Mouse (Mus musculus) midbrain, embryonic 16.5 days (tissue): ENCODE results near the gene 1700025B11Rik. TPM values are rescaled to one million over a fixed set of nuclear protein-coding genes. Genes with fewer than 3 reads are reported as not detected.
"Not testable (repeated sequence)": the region's sequence is repeated elsewhere in the genome, so short reads cannot be mapped to it uniquely, and the experiment has no call there.

Source experiments
- ATAC-seq: fragments of 200-750 bp; cut with Nextera tagmentation; 2 replicates; pipeline ENCODE4 v1.8.0; 2017; ENCODE audit warnings: moderate TSS enrichment
- H3K27ac ChIP-seq: fragments of 300-500 bp; sonication (generic); 2 replicates; pipeline ENCODE4 v1.5.1; 2014; ENCODE audit warnings: mild to moderate bottlenecking, low read length, mixed read lengths
- H3K27me3 ChIP-seq: fragments of 300-500 bp; sonication (generic); 2 replicates; pipeline ENCODE4 v1.6.1; 2014; ENCODE audit warnings: low read depth, low read length, mixed read lengths; ENCODE audit not compliant: control insufficient read depth, insufficient read depth
- H3K36me3 ChIP-seq: fragments of 300-500 bp; sonication (generic); 2 replicates; pipeline ENCODE4 v1.6.1; 2014; ENCODE audit warnings: mild to moderate bottlenecking, low read length, moderate library complexity, mixed read lengths; ENCODE audit not compliant: control insufficient read depth, insufficient read depth
- H3K4me1 ChIP-seq: fragments of 300-500 bp; sonication (generic); 2 replicates; pipeline ENCODE4 v1.6.1; 2014; ENCODE audit warnings: mild to moderate bottlenecking, low read length, mixed read lengths; ENCODE audit not compliant: control insufficient read depth, insufficient read depth
- H3K4me2 ChIP-seq: fragments of 300-500 bp; sonication (generic); 2 replicates; pipeline ENCODE4 v1.6.1; 2014; ENCODE audit warnings: mild to moderate bottlenecking, low read length, mixed read lengths
- H3K4me3 ChIP-seq: fragments of 300-500 bp; sonication (generic); 2 replicates; pipeline ENCODE4 v1.5.1; 2014; ENCODE audit warnings: low read depth, mild to moderate bottlenecking, low read length, moderate library complexity, mixed read lengths
- H3K9ac ChIP-seq: fragments of 300-500 bp; sonication (generic); 2 replicates; pipeline ENCODE4 v1.6.1; 2014; ENCODE audit warnings: low read depth, low read length, mixed read lengths
- H3K9me3 ChIP-seq: fragments of 300-500 bp; sonication (generic); replicated peaks from 2 replicates; pipeline ENCODE4 v1.6.1; 2014; ENCODE audit warnings: mild to moderate bottlenecking, low read length, mixed read lengths; ENCODE audit not compliant: control insufficient read depth, poor library complexity, severe bottlenecking
- WGBS: fragments of 180-500 bp; shearing (Covaris S2); extraction: QIAGEN DNeasy Blood & Tissue Kit; methylation state at CpG from one replicate; pipeline ENCODE4 v1.1.7; 2014; 5-methylcytosine and 5-hydroxymethylcytosine counted together
- polyA plus RNA-seq: library from polyadenylated mRNA; unstranded; fragments of >200 nt; fragmentation: Nextera tagmentation; extraction: Ambion mirVana; gene quantifications from 2 replicates; pipeline ENCODE4 v1.2.1, GENCODE M21; 2015

Gene 1700025B11Rik
- polyA plus RNA-seq, 1 experiment from 2014 or later = not detected

- H3K9me3 ChIP-seq = peaks cover 7% of the 10 kb centered on the region; the same call in 1 of the 2 replicates
- H3K27ac ChIP-seq = no peak overlapping the region
- ATAC-seq = no peak
- no peak overlapping the region for H3K9ac ChIP-seq
- no peak overlapping the region for H3K4me2 ChIP-seq
- no peaks in the 10 kb centered on the region for H3K27me3 ChIP-seq
- 35% methylated on average over 1 of the region's 1 CpGs for WGBS
- no peaks in the 10 kb centered on the region for H3K36me3 ChIP-seq
- H3K4me1 ChIP-seq = no peaks in the 10 kb centered on the region
- H3K4me3 ChIP-seq = no peak overlapping the region
These were observed 20.0 kb upstream of the 1700025B11Rik start for GRCm38 (mm10) chr15:77581681-77582080.

GRCm38 (mm10) chr15:77579311-77579710 is 17.6 kb upstream of the 1700025B11Rik start:
- Histone ChIP-seq H3K4me1 (no peaks in the 10 kb centered on the region), H3K4me2 (no peak overlapping the region), H3K27me3 (no peaks in the 10 kb centered on the region), H3K9me3 (peaks cover 7% of the 10 kb centered on the region; the same call in 1 of the 2 replicates), H3K36me3 (no peaks in the 10 kb centered on the region), H3K4me3 (no peak overlapping the region), H3K27ac (no peak overlapping the region), H3K9ac (no peak overlapping the region)
- 96% methylated on average over 4 of the region's 4 CpGs for WGBS
- ATAC-seq = no peak

- H3K9me3 ChIP-seq = peaks cover 5% of the 10 kb centered on the region; the same call in 1 of the 2 replicates
- H3K4me1 ChIP-seq = no peaks in the 10 kb centered on the region
- no peaks in the 10 kb centered on the region for H3K27me3 ChIP-seq
- 89% methylated on average over 2 of the region's 2 CpGs for WGBS
- ATAC-seq = no peak
- H3K4me3 ChIP-seq = no peak overlapping the region
- H3K36me3 ChIP-seq = no peaks in the 10 kb centered on the region
- H3K4me2 ChIP-seq = no peak overlapping the region
- no peak overlapping the region for H3K9ac ChIP-seq
- H3K27ac ChIP-seq = no peak overlapping the region
These were observed 17.1 kb upstream of the 1700025B11Rik start for GRCm38 (mm10) chr15:77578801-77579200.

GRCm38 (mm10) chr15:77563219-77563618 is 1.5 kb upstream of the 1700025B11Rik start:
- no peak overlapping the region for H3K9ac ChIP-seq
- no peak overlapping the region for H3K27ac ChIP-seq
- H3K4me3 ChIP-seq = no peak overlapping the region
- H3K4me2 ChIP-seq = no peak overlapping the region
- H3K9me3 ChIP-seq = no peaks in the 10 kb centered on the region
- H3K36me3 ChIP-seq = no peaks in the 10 kb centered on the region
- ATAC-seq = no peak
- H3K4me1 ChIP-seq = no peaks in the 10 kb centered on the region
- no peaks in the 10 kb centered on the region for H3K27me3 ChIP-seq

- H3K27ac ChIP-seq, H3K9ac ChIP-seq, H3K27me3 ChIP-seq, H3K4me2 ChIP-seq, H3K36me3 ChIP-seq, H3K9me3 ChIP-seq, H3K4me3 ChIP-seq, H3K4me1 ChIP-seq, ATAC-seq: not testable (repeated sequence)
- 31% methylated on average over 1 of the region's 1 CpGs for WGBS
These were observed 22.5 kb downstream of the 1700025B11Rik start for GRCm38 (mm10) chr15:77539221-77539620.

- H3K9me3 ChIP-seq = no peaks in the 10 kb centered on the region
- H3K4me2 ChIP-seq = no peak within 1 kb of the TSS
These were observed 28.5 kb downstream of the 1700025B11Rik start, which contains the start of gene Apol7c for GRCm38 (mm10) chr15:77533216-77533615. Gene Apol7c (minus strand): TSS chr15:77533316.

GRCm38 (mm10) chr15:77523186-77523843 is 38.4 kb downstream of the 1700025B11Rik start:
- not testable (repeated sequence) for H3K36me3 ChIP-seq, H3K27ac ChIP-seq, H3K4me3 ChIP-seq, H3K4me1 ChIP-seq, H3K27me3 ChIP-seq, ATAC-seq, H3K9me3 ChIP-seq, H3K9ac ChIP-seq, H3K4me2 ChIP-seq
- WGBS = 25% methylated on average over 6 of the region's 6 CpGs

More at GRCm38 (mm10) chr15:77533216-77533615, 28.5 kb downstream of the 1700025B11Rik start, which contains the start of gene Apol7c:
- no peak for ATAC-seq
- Histone ChIP-seq H3K4me3 (no peak within 1 kb of the TSS), H3K27ac (no peak within 1 kb of the TSS), H3K36me3 (no peaks in the 10 kb centered on the region), H3K27me3 (no peaks in the 10 kb centered on the region), H3K9ac (no peak within 1 kb of the TSS), H3K4me1 (no peaks in the 10 kb centered on the region)

- not testable (repeated sequence) for H3K4me3 ChIP-seq, H3K27me3 ChIP-seq, H3K9me3 ChIP-seq, H3K4me1 ChIP-seq, H3K9ac ChIP-seq, H3K4me2 ChIP-seq, H3K36me3 ChIP-seq, ATAC-seq, H3K27ac ChIP-seq
- WGBS = 74% methylated on average over 4 of the region's 4 CpGs
These were observed 41.1 kb downstream of the 1700025B11Rik start for GRCm38 (mm10) chr15:77520596-77520995.
